Mouse (Mus musculus): ENCODE data around the gene Shroom3.
A peak's percentile ranks its signal among the peaks of the same experiment; 100 is the strongest.

Shroom3 gene

DNA sequence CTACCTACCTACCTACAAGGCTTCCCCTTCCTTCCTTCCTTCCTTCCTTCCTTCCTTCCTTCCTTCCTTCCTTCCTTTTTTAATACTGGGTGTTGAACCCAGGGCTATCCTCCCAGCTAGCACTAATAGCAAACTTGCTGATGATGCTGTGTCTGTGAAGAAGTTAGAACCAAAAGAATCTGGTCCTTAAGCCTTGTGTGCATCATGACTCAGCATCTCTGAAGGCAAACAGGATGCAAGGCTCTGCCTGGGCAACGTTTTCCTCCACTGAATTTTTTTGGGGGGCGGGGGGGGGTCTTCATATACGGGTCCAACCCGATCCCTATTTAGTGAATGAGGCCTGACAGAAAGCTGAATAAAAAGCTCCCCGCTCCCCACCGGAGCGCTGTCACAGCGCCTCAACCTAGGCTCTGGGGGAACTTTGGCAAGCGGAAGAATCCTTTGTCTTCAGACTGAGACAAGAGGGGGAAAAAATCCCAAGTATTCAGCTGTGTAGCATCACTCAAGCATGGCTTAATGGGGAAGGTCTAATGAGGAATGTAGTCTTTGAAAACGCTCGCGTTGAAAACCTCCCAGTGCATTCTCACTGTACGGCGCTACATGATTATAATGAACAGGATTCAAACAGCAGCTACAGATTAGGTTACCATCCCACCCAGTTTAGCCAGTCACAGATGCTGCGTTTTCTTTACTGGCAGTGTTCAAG, 15.0 kb downstream of the Shroom3 start:
- no peak for DNase-seq (ENCODE audit: low spot score)

DNA sequence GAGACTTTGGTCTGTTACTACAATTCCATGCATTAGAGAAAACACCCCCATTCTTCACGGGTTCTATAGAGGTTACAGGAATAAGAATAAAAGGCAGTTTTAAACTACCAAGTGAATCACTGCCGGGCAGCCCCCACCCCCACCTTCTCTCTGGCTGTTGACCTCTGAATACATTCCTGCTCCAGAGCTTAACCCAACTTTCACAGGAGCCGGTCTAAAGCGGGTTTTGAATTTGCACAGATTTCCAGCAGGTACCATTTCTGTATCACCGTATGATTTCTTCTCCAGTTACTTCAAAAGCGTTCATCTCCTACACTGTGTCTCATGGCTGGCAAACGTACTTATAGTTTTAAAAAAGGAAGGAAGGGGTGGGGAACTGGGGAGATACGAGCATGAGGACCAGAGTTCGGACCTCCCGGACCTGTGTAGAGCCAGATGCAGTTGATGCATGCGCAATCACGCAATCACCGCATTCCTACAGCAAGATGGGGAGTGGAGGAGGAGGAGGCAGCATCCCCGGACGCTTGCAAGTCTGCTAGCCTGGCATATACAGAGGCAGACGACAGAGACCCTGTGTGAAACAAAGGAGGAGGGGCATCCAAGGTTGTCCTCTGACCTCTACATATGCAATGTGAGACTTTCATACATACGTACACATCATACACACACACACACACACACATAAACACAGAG, 15.7 kb downstream of the Shroom3 start:
- no peak for DNase-seq (ENCODE audit: low spot score)

DNA sequence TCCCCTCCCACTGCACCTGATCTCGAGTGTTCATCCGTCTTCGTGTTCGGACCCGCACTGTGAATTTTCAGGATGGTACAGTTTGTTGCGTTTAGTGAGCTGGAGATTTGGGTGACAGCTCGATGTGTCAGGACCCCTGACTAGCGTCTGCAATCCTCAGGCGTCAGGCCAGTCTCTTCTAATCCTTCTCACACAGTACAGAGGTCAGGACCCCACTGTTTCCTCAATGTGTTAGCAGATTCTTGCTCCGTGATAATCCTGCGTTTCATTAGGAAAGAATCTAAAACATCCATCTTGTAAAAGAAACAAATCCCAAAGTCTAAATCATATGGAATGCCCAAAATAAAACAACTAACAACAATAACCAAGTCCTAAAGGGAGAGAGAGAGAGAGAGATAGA, 18.5 kb downstream of the Shroom3 start:
- no peak for DNase-seq (ENCODE audit: low spot score)

DNA sequence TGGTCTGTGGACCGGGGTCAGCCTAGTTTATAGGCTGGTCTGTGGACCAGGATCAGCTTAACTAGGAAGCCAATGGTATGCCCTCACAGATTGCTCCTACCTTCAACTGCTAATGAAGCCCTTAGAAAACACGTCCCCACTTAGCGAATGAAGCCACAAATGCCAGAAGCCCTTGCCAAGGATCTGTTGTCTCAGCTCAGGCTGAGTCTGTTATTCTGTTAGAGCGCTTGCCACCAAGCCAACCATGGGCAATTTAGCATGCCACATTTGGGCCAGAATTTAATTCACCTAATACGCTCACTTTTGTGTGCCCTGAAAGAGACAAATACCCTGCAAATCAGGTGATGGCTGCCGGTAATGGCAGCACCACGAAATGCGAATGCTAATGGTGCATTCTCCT, 20.4 kb downstream of the Shroom3 start:
- no peak for DNase-seq (ENCODE audit: low spot score)

DNA sequence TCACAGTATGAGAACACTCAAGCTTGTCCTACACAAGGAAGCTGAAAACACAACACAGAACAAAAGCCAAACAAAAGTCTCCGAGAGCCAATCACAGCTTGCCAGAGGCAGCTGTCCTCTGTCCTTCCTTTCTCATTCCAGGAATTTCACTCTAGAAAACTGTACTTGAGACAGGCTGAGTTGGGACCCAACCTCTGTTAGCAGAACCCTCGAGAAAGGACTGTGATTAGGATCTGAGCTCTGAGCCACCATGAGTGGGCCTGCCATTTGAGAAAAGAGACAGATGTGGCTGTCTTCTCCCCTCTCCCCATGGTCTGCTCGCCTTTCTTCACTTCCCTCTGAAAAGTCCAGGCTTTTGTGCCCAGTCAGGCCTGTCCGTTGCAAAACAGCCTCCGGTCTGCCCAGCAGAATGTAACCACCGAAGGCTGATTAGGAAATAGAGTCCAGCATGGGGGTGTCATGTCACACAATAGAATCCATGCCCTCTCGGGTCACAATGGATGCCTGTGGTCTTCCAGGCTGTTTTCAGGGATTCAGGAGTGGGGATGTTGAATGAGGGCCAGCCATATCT, 24.8 kb downstream of the Shroom3 start:
- no peak for DNase-seq (ENCODE audit: low spot score)

DNA sequence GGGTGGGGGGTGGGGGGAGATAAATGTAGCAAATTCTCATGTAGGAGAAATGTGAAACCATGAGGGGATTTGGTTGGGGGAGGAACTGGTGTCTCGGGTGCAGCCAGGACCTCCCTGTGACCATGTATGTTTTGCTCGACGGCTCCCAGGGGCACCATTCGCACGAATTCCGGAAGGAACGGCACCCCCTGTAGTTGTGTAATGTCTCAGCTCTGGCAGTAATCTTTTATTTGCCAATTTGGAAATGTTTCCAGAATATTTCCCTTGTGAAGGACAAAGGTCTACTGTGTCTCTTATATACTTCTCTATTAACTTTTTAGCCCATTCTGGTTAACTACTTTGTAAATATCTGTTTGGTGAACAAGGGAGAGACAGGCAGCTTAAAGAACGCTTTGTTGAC, 27.5 kb downstream of the Shroom3 start:
- no peak for DNase-seq (ENCODE audit: low spot score)

DNA sequence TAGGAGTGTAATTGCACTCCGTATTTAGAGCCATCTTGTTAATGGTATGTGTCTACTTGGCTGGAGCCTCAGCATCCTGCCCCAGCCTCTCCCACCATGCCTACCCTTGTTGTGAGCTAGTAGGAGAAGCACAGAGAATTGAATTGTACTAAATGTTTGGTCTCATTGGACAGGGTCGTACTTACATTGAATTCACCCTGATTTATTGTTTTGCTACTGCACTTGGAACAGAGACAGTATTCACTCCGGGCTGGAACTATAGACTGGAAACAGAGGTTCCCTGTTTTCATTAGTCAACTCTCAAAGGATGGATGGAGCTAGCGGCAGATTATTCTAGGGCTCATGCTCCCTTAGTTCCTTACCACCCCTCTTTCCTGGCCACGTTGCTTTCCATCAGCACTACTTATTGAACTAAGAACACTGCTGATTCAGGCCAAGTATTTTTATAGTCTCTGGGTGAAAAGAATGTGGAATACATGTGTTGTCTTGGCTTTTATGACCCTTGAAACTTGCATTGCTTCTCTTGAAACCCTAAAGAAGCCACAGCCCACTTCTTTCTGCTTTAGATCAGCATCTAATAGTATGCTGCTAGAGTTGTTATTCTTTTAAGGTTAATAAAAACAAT, 28.5 kb downstream of the Shroom3 start:
- DNase-seq (ENCODE audit: low spot score): no peak

DNA sequence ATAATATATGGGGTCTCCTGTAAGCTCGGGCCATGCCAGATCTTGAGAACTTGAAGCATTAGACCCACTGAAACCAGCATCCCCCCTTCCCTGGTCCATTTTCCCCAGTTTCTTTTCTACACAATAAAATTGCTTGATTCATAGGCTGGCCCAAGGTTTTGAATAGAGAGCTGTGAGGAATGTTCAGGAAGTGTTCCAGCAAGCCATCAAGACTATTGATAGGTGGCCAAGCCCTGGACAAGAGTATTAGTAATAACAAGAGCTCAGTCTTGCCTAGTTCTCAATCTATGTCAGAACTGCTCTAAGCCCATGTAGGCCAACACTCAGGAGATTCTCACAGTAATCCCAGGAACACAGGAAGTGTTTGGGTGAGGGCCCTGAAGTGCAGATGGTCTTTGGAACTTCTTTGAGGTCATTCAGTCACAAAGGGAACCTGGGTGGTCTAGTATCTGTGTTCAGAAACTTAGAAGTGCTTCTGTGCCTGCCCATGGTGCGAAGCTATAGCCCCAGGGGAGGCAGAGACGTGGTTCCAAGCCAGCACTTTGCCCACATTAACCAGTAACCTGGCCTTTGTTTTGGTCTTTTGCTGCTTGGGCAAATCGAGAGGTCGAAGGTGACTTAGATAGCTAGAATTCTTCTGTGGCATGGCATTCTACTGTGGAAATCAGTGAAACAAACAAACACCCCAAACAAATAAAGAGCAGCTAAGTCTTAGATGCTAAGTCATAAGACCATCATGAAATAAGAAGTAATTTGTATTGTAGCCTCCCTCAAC, 29.6 kb downstream of the Shroom3 start:
- DNase-seq (ENCODE audit: low spot score): no peak

DNA sequence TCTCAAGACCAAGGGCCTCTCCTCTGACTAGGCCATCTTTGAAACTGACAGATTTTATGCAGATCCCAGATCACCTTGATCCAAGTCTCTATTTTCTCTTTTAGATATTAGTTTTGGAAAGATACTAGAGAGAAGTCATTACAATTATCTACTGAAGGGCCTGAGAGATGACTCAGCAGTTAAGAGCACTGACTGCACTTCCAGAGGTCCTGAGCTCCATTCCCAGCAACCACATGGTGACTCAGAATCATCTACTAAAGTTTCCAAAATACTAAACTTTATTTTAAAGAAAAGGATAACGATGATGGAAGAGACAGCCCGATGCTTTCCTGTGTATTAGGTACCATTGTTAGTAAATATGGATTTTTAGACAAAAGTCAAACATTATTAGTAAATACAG, 31.7 kb downstream of the Shroom3 start:
- DNase-seq (ENCODE audit: low spot score): no peak

DNA sequence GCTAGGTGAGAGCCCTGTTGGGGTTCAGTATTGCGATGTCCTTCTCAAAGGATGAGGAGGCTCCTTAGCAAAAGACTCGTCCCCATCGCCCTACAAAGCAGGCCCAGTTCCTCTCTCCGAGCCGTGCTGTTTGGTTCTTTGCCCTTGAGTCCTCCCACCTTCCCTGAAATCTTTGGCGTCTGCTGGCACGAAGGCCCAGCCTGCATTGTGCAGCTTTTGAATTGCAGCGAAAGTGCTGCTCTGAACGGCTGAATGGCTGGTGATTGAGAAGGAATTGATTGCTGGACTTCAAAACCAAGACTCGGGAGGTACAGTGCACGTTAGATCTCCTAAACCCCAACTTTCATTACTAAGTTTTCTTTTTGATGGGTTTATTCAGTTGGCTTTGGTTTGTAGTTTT, 32.1 kb downstream of the Shroom3 start:
- no peak for DNase-seq (ENCODE audit: low spot score)

DNA sequence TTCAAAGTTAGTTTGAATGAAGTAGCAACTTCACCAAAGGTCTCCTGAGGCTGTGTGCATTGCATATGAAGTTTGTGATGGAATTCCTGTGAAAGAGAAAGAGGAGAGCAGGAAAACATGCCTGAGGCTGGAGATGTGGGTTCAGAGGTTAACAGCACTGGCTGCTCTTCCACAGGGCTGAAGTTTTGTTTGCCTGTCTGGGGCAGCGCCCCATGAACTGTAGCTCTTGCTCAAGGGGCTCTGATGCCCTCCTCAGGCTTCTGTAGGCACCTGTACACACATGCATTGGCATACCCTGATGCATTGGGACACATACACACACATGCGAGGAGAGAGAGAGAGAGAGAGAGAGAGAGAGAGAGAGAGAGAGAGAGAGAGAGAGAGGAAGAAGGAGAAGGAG, 32.7 kb downstream of the Shroom3 start:
- no peak for DNase-seq (ENCODE audit: low spot score)

DNA sequence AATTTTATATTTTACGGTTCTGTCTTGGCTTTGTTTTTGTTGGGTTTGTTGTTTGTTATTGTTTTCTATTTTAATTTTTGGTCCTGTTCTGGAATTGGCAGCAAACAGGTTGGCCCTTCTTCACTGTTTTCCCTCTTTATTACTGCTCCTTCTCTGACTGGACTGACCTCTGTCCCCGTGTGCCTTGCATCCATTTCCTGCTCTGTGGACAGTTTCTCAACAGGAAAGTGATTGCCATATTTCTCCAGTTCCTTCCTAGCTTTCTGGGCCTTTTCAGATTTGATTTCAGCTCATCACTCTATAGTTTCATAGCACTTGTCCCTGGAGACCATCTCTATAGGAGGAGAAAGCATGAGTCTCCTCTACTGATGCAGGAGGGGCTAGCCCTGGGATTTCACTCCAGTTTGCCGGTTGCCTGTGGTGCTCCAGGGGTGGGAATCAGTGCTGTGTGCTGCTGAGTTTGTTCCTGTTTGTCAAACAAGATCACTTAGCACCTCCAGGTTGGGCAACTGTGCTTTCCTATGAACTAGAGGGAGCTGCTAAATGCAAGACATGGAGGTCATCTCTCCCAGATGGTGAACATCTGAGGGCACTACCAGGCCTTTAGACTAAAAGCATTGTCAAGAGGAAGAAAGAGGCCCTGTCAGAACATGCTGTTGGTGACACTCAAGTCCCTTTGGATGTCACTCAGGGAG, 34.6 kb downstream of the Shroom3 start:
- DNase-seq (ENCODE audit: low spot score): no peak

DNA sequence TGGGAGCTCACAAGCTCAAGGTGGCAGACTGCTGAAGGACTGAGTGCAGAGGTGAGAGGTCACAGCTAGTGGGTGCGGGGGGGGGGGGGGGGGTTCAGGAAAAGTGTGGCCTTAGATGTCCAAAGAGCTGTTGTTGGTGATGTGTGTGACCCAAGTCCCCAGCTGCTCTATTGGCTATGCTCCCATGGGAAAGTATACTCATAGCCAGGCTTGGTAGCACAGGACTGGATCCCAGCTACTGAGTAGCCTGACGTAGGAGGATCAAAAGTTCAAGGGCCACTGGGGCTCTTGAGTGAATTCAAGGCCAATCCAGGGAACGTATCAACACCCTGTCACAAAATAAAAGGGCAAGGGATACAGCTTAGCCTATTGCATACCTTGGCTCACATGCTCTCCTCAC, 35.6 kb downstream of the Shroom3 start:
- no peak for DNase-seq (ENCODE audit: low spot score)

DNA sequence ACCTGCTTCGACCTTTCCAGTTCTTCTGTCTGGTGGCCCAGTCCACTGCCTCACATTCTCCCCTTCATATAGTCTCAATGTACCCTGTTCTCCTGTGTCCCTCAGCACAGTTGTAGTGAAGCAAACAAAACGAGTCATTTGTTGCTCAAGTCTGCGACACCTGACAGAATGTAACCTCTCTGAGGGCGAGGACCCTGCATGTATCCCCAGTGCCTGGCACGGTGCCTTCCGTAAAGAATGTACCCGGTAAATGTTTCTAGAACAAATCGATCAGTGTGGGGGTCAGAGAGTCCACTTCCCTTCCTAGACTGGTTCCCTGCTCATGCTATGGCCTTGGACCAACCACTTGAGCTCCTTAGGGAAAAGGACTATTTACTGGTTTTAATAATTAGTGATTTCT, 38.4 kb downstream of the Shroom3 start:
- no peak for DNase-seq (ENCODE audit: low spot score)

DNA sequence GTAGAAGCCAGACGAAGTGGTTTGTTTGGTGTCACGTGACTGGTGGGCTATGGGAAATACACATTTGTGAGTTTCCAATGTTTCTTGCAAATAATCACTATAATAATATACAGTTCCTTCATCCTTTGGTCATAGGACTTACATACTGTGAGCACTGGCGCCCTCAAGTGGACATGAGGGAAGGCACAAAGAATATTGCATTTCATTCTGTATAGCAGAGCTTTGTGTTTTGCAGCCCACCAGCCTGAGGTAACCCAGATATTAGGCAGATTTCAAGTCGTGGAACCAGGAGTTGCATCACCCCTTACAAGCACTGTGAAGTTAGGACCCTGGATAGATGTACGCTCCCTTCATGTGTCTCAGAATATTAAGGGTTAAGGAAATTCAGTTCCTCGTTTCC, 42.7 kb downstream of the Shroom3 start:
- DNase-seq (ENCODE audit: low spot score): peak; percentile 42

DNA sequence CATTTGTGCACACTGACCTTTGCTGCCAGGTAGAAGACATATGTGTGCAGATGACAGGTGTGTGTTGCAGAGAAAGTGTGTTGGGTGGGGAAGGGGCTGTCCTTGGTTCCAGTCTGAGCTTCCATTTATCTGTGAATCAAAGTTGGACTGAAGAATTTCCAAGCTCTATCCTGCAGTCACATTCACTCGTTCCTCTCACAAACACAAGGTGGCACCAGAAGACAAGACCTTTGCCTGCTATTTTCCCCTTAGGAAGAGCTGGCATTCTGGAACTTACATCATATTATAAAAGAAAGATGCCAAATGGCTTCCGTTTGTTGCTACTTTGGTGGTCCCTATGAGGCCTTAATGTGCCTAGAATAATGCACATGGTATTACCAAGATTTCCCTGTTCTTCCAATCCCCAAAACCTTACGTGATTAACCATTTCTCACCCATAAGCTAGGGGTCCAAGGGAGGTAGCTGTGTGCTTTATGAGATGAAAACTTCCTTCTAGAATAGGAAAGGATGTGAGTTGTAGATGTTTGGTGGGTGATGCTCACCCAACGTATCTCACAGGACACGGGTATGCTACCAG, 45.1 kb downstream of the Shroom3 start:
- no peak for DNase-seq (ENCODE audit: low spot score)

DNA sequence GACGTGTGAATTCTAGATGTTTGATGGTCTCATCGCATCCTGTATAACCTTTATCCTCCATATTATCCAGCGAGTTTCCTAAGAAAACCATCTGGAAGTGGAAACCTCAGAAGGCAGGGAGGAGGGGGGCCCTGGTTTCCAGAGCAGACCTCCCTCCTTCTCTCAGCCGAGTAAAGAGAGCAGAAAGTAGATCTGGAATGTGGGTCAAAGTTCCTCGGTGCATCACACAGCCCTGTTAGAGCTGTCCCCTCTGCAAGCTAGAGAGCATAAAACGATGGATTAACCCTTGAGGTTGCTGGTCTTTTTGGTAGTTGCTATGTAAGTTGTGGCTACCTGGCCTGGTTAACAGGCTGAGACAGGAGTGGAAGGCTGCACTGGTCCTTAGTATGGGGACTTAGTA, 46.0 kb downstream of the Shroom3 start:
- no peak for DNase-seq (ENCODE audit: low spot score)

DNA sequence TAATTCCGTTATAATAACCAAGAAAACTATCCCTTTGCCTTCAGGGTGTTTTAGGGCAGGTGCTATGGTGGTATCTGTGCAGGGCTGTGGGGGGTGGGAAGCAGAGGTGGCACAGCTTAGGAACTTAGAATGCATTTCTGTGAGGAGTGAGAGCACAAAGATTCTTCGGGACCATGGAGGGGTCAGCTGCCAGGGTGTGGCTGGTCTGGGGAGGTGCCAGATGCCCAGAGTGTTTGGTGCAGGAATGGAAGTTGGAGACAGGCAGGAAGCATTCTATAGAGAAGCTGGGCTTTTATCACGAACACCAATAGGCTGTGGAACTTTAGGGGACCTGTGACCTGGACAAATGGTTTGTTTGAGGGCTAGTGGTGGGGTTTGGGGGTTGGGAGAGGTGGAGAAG, 58.6 kb downstream of the Shroom3 start:
- no peak for DNase-seq (ENCODE audit: low spot score)

DNA sequence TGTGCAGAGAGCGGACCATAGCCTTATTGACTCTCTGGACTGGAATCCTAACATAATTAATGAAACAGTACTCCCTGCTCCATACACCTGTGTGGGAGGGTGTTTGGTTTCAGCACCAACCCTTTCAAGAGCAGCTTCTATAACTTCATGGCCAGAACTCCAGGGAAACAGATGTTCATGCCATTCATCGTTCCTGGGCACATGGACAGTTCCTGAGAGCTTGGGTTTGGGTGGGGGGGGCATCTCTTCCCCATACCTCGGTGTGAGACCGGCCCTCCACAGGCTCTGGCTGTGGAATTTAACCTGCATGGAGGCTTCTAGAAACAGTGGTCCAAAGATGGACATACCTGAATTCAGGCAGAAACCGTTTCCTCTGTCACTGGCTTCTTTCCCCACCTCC, 59.5 kb downstream of the Shroom3 start:
- no peak for DNase-seq (ENCODE audit: low spot score)

DNA sequence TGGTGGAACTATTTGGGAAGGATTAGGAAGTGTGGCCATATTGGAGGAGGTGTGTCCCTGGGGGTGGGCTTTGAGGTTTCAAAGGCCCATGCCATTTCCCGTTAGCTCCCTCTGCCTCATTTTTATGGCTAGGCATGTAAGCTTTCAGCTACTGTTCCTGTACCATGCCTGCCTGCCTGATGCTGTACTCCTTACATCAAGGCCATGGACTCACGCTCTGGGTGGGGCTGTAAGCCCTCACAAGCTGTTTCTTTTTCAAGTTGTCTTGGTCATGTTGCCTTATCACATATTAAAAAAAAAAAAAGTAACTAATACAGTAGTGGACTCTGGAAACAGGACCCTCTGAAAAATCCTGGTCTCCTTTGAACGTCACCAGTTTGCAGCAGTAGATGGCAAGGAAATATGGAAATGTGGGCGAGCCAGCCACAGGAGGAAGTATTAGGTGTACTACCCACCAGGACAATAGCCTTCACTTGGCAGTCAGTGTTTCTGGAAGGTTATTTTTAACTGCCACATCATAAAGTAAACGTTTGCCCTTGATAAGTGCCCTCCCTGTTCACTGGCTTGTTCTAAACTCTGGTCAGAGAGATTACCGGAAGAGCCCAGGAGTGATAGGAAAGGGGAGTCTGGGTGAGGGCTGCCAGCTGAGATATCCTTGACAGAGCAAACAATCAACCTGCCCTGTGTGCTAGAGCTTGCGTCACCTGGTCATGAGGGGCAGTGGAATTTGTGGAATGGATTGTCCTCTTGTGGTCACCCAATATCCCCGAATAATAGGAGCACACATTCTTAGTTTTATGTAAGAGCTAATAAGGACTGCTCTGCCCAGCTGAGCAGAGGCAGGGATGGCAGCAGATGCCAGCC, 62.4 kb downstream of the Shroom3 start:
- no peak for DNase-seq (ENCODE audit: low spot score)
